Mouse (Mus musculus): ENCODE measurements around the gene Ezr. TPM values are rescaled to one million over a fixed set of nuclear protein-coding genes. Genes with fewer than 3 reads are reported as not detected.

Gene Ezr
- polyA plus RNA-seq, 1 experiment from 2014 or later, result 32.5 TPM

DNA sequence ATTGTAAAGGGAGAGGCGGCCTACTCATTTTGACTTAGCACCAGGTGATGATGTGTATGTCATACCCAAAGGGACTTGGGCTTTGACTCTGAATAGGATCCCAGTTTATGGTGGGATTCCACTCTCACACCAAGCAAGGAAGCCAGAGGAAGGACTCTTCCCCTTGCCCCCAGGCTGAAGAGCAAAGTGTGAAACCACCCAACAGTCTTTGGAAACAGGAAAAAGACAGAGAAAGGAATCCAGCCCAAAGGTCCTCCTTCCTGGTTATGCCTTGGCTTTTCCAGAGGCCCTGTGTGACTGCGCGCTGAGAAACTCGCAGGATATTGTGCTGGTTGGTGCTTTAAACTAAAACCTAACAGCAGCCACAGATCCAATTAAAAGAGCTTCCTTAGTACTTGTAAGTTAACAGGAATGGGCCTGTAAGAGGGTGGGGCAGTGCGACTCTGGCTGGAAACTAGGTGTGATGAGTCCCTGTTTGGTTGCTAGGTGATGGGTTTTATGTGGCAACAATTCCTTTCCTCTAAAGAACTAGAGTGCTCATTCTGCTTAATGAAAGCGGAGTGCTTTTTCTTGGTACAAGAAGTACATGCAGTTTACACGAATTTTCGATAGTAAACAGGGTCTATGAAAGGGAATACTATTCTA is 26.1 kb upstream of the Ezr start:
- no peaks in the 10 kb centered on the region for H3K36me3 ChIP-seq (replicated peaks)
- H3K9ac ChIP-seq, result no peak overlapping the region
- H3K4me2 ChIP-seq, result no peak overlapping the region
- no peaks in the 10 kb centered on the region for H3K9me3 ChIP-seq
- 41% methylated on average over 8 of the region's 8 CpGs for WGBS
- H3K4me1 ChIP-seq, result no peaks in the 10 kb centered on the region
- H3K27ac ChIP-seq, result no peak overlapping the region
- H3K27me3 ChIP-seq (replicated peaks), result no peaks in the 10 kb centered on the region
- no peak overlapping the region for H3K4me3 ChIP-seq
- ATAC-seq (replicated peaks), result no peak

DNA sequence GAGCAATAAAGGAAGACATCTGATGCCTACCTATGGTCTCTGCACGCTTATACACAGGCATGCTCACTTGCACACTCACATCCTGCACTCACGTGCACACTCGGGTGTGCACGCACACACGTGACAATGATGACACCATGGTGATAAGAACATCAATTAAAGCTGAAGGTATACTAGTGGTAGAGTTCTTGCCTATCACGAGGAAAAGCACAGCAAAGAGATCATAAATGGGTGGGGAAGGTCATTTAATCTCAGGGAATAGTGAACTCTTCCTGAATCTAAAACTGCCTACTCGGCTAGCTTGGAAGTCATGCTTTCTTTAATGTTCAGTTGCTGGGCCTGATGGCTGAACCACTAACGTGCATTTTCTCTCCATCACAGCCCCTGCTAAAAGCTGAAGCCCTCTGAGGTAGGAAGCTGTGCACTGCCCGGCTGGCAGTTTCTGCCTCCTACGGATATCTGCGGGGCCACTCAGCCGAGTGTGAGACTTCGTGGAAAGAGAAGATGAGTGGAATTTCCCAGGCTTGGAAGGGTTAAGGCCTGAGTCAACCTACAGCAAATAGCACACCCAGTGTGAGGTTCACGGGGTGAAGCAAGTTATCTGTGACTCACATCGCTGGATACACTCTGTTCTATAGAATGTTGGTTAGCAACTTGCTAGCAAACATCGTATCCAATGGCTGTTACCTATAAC is 25.4 kb upstream of the Ezr start:
- no peak overlapping the region for H3K4me2 ChIP-seq
- H3K9ac ChIP-seq, result no peak overlapping the region
- no peaks in the 10 kb centered on the region for H3K27me3 ChIP-seq (replicated peaks)
- H3K9me3 ChIP-seq, result no peaks in the 10 kb centered on the region
- no peaks in the 10 kb centered on the region for H3K36me3 ChIP-seq (replicated peaks)
- WGBS, result 88% methylated on average over 16 of the region's 16 CpGs
- ATAC-seq (replicated peaks), result no peak
- H3K4me1 ChIP-seq, result no peaks in the 10 kb centered on the region
- H3K27ac ChIP-seq, result no peak overlapping the region
- no peak overlapping the region for H3K4me3 ChIP-seq

DNA sequence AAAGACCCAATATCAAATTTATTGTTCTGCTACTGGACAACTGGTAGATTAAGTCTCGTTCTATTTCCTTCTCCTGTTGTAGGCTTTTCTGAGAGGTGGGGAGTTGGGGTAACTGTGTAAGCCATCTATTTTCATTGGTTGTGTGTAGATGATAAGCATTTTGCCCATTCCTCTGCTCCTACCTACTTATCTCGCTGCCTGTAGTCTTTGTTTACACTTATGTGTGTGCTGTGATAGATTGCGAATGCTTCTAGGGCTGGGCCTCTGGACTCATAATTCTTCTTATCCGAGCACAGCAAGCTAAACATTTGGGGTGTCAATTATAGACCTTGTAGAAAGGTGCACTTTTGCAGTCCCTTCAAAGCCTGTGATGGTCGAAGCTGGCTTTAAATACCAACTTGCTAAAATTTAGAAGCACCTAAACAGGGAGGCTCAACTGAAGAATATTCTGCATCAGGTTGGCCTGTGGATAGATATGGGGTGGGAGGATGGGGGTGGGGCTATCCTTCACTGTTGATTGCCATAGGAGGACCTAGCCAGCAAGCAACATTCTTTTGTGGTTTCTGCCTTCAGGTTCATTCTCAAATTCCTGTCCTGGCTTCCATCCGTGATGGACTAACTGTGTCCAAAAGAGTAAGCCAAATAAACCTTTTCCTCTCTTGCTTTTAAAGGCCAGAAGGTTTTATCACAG is 22.4 kb upstream of the Ezr start:
- H3K9me3 ChIP-seq, result no peaks in the 10 kb centered on the region
- no peaks in the 10 kb centered on the region for H3K36me3 ChIP-seq (replicated peaks)
- H3K4me3 ChIP-seq, result no peak overlapping the region
- H3K4me2 ChIP-seq, result no peak overlapping the region
- no peak for ATAC-seq (replicated peaks)
- WGBS, result 86% methylated on average over 6 of the region's 6 CpGs
- H3K27ac ChIP-seq, result no peak overlapping the region
- H3K9ac ChIP-seq, result no peak overlapping the region
- H3K4me1 ChIP-seq, result no peaks in the 10 kb centered on the region
- no peaks in the 10 kb centered on the region for H3K27me3 ChIP-seq (replicated peaks)

DNA sequence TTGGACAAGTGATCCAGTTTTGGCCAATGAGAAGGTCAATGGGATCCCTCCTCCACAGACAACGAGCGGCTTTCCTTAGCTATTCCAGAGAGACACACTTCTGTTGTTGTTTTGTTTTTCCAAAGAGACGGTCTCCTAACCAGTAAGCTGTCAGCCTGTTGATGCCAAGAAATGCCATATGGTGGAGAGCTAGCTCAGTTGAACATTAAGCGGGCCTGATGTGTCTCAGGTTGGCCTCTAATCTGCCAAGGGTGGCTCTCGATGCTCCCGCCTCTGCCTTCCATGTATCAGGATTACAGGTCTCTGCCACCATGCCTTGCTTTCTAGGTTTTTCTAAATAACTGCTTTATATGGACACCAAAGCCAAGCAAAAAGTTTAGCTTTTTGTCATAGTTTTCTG is 21.5 kb upstream of the Ezr start:
- ATAC-seq (replicated peaks), result no peak
- no peaks in the 10 kb centered on the region for H3K36me3 ChIP-seq (replicated peaks)
- no peaks in the 10 kb centered on the region for H3K4me1 ChIP-seq
- H3K27ac ChIP-seq, result no peak overlapping the region
- H3K9me3 ChIP-seq, result no peaks in the 10 kb centered on the region
- H3K4me2 ChIP-seq, result no peak overlapping the region
- H3K27me3 ChIP-seq (replicated peaks), result no peaks in the 10 kb centered on the region
- H3K4me3 ChIP-seq, result no peak overlapping the region
- H3K9ac ChIP-seq, result no peak overlapping the region
- WGBS, result 89% methylated on average over 6 of the region's 6 CpGs

DNA sequence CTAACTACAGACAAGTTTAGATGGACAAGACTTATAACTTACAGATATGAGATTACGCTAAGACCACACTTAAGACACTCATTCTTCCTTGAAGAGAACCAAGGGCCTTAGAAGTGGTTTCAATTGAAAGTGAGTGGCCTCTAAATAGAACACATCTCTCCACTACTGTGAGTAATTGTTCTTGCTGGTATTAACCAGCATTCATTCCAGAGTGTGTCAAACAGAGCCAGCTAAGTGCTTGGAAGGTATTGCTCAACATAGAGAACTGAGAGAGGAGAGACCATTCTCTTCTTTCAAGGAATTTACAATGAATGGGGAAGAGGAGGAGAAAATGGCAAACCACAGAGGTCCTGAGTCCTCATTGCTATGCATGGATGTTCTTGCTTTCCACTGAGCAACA is 21.0 kb upstream of the Ezr start:
- no peak overlapping the region for H3K27ac ChIP-seq
- H3K4me1 ChIP-seq, result no peaks in the 10 kb centered on the region
- H3K27me3 ChIP-seq (replicated peaks), result no peaks in the 10 kb centered on the region
- ATAC-seq (replicated peaks), result no peak
- 98% methylated on average over 1 of the region's 1 CpGs for WGBS
- H3K36me3 ChIP-seq (replicated peaks), result no peaks in the 10 kb centered on the region
- H3K4me3 ChIP-seq, result no peak overlapping the region
- H3K9me3 ChIP-seq, result no peaks in the 10 kb centered on the region
- no peak overlapping the region for H3K4me2 ChIP-seq
- no peak overlapping the region for H3K9ac ChIP-seq

DNA sequence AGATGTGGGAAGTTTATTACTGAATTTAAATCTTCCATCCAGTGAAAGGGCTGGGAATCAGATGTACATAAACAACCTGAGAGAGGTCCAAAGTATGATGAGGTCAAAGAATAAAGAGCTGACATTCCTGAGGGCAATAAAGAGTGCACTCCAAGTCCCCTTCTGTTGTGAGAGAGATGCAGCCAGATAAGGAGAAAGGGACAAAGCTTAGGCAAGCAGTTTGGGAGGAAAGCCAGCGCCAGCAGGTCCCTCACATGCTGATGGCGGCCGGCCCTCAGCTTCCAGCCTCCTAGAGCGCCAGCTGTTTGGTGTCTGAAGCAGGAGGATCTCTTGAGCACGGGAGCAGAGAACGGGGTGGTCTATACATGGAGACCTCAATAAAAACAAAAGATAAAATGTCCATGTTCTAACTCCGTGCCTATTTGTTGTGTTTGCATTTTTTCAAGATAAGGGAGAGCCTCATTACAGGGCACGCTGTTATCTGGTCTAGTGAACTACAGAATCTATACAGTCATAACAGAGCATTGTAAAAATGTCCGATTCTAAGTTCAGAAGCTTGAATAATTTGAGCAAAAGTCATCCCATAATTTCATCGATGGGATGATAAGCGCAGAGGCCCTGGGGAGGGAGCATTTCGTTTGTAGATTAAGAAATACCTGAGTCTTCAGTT is 15.9 kb upstream of the Ezr start:
- Histone ChIP-seq H3K4me2 (no peak overlapping the region), H3K4me3 (no peak overlapping the region), H3K27ac (no peak overlapping the region), H3K4me1 (0 out of 2 replicates have a peak, but pooled peaks cover 3% of the 10 kb centered on the region), H3K9me3 (no peaks in the 10 kb centered on the region), H3K27me3 (replicated peaks) (no peaks in the 10 kb centered on the region), H3K9ac (no peak overlapping the region), H3K36me3 (replicated peaks) (no peaks in the 10 kb centered on the region)
- no peak for ATAC-seq (replicated peaks)
- WGBS, result 88% methylated on average over 12 of the region's 12 CpGs

DNA sequence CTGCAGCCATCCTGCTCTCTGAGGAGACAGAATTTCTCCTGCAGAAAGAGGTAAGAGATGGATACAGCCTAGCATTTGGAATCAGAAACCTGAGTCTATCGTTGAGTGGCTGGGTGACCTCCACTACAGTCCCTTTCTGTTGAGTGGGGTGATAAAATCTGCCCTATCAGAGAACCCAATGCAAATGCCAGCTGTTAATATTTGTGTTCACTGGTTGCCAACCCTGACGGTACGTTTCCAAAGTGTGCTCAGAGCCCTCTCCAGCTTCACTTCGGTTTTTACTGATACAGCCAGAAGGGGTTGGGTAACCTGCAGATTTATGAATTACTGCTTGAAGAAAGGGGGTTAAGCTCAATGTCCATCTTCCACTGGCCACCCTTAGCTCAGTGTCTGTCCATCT is 14.9 kb upstream of the Ezr start:
- Histone ChIP-seq H3K36me3 (replicated peaks) (no peaks in the 10 kb centered on the region), H3K27ac (no peak overlapping the region), H3K4me2 (no peak overlapping the region), H3K4me3 (no peak overlapping the region), H3K9me3 (no peaks in the 10 kb centered on the region), H3K27me3 (replicated peaks) (no peaks in the 10 kb centered on the region), H3K9ac (no peak overlapping the region), H3K4me1 (0 out of 2 replicates have a peak, but pooled peaks cover 3% of the 10 kb centered on the region)
- WGBS, result 84% methylated on average over 4 of the region's 4 CpGs
- no peak for ATAC-seq (replicated peaks)

DNA sequence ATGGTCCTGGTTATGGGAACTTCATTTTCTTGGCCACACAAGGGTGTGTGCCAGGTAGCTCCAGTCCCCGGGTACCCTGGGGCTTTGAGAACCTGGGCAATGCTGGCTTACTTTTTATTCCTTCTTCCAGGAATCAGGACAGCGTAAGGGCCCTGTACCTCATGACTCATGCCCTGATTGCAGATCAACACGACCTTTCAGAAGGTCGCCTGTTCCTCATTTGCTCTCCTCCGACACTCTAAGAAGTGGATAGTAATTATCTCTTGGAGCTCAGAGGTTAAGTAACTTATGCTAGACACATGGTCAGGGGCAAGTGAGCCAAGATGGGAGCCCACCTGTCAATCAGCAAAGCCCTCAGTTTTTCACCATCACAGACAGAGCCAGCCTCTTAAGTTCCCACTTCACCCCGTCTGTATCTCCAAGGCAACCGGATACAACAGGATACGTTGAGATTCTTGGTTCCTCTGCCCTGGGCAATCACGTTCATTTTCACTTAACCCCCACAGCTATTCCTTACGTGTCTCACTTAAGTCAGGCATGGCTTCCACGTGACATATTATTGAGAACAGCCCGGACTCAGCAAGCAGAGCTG is 11.7 kb upstream of the Ezr start:
- Histone ChIP-seq H3K36me3 (replicated peaks) (no peaks in the 10 kb centered on the region), H3K9me3 (no peaks in the 10 kb centered on the region), H3K27ac (no peak overlapping the region), H3K4me2 (no peak overlapping the region), H3K9ac (no peak overlapping the region), H3K4me3 (no peak overlapping the region), H3K27me3 (replicated peaks) (no peaks in the 10 kb centered on the region), H3K4me1 (0 out of 2 replicates have a peak, but pooled peaks cover 3% of the 10 kb centered on the region)
- no peak for ATAC-seq (replicated peaks)
- 65% methylated on average over 12 of the region's 12 CpGs for WGBS

DNA sequence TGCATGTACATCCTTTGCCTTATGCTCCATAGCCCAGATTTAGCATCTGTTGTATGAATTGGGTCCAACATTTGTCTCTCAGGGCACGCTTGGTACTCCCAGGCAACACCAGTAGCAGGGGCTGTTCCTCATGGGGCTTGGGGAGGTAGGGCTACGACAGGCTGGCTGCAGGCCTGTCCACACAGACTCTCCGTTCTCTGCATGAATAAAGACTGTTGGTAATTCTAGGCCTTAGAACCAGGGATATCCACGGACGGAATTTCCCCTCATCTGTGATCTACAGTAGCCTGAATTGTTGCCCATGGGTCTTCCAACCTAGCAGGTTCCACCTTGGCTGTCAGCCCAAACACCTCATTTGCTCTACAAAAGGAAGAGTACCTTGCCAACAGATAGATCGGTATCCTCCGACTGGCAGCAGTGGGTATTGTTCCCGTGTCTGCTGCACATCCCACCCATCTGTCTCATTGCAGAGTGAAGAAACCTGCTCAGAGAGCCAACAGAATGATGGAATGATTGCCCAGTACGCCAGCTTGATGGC is 7.1 kb upstream of the Ezr start:
- no peak overlapping the region for H3K27ac ChIP-seq
- 84% methylated on average over 9 of the region's 9 CpGs for WGBS
- no peak overlapping the region for H3K9ac ChIP-seq
- no peaks in the 10 kb centered on the region for H3K9me3 ChIP-seq
- H3K27me3 ChIP-seq (replicated peaks), result peaks cover 7% of the 10 kb centered on the region; the same call in 1 of the 2 replicates
- H3K4me1 ChIP-seq, result 0 out of 2 replicates have a peak, but pooled peaks cover 1% of the 10 kb centered on the region
- ATAC-seq (replicated peaks), result no peak
- H3K36me3 ChIP-seq (replicated peaks), result no peaks in the 10 kb centered on the region
- H3K4me2 ChIP-seq, result no peak overlapping the region
- H3K4me3 ChIP-seq, result no peak overlapping the region

DNA sequence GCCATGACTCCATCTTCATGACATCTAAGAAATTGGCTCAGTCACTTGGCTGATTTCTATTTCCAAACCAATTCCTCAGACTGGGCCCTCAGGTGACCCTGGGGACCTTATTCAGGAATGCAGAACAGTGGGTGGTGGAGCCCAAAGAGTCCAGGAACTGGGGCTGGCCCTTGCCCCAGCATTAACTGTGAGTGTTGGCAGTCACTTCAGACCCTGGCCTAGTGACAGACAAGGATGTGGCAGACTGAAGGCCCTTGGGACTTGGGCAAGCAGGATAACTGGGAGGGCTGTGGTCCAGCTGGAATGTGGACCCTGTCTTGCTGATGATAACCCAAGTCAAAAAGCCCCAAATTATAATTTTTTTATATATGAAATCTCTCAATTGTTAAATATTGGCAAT is 6.5 kb upstream of the Ezr start:
- no peaks in the 10 kb centered on the region for H3K4me1 ChIP-seq
- no peak overlapping the region for H3K9ac ChIP-seq
- no peaks in the 10 kb centered on the region for H3K9me3 ChIP-seq
- H3K4me3 ChIP-seq, result no peak overlapping the region
- ATAC-seq (replicated peaks), result no peak
- H3K27ac ChIP-seq, result no peak overlapping the region
- H3K4me2 ChIP-seq, result no peak overlapping the region
- no peaks in the 10 kb centered on the region for H3K36me3 ChIP-seq (replicated peaks)
- peaks cover 10% of the 10 kb centered on the region for H3K27me3 ChIP-seq (replicated peaks)

DNA sequence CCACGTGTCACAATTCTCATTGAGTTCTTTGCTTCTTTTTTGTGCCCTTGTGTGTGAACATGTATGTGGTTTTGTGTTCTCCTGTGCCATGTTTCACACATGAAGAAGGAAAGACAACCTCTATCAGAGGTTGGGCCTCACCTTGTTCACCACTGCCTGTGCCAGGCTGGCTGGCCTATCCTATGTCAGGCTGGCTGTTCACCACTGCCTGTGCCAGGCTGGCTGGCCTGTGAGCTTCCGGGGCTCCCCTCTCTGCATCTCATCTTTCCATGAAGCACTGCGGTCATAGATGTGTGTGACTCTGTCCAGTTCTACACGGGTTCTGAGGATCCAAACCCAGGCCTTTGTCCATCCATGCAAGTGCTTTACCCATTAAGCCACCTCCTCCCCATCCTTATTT is 4.7 kb upstream of the Ezr start:
- Histone ChIP-seq H3K9ac (no peak overlapping the region), H3K4me3 (no peak overlapping the region), H3K27ac (no peak overlapping the region), H3K4me2 (no peak overlapping the region), H3K9me3 (no peaks in the 10 kb centered on the region), H3K36me3 (replicated peaks) (no peaks in the 10 kb centered on the region), H3K4me1 (peaks cover 10% of the 10 kb centered on the region), H3K27me3 (replicated peaks) (peaks cover 22% of the 10 kb centered on the region)
- 89% methylated on average over 4 of the region's 4 CpGs for WGBS
- ATAC-seq (replicated peaks), result no peak

Data from midbrain, embryonic 15.5 days (tissue).